Mouse (Mus musculus) right cerebral cortex, adult 18-20 months (tissue): ENCODE measurements around the gene 4930539E08Rik.

ENCODE experiments used
- DNase-seq: peaks from one replicate; pipeline ENCODE4 v3.0.0; 2022; ENCODE audit warnings: mixed read lengths

4930539E08Rik gene

DNA sequence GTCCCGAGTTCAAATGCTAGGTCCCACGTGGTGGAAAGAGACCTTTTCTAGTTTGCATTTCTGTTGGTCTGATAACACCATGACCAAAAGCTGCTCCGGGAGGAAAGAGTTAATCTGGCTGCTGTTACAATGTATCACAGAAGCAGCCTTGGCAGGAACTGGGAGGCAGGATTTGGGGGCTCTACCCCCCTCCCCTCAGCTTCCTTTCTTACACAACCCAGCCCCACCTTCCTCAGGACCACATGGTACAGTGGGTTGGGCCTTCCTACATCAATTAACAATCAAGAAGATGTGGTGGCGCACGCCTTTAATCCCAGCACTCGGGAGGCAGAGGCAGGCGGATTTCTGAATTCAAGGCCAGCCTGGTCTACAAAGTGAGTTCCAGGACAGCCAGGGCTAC, 60.7 kb downstream of the 4930539E08Rik start:
- no peak for DNase-seq

DNA sequence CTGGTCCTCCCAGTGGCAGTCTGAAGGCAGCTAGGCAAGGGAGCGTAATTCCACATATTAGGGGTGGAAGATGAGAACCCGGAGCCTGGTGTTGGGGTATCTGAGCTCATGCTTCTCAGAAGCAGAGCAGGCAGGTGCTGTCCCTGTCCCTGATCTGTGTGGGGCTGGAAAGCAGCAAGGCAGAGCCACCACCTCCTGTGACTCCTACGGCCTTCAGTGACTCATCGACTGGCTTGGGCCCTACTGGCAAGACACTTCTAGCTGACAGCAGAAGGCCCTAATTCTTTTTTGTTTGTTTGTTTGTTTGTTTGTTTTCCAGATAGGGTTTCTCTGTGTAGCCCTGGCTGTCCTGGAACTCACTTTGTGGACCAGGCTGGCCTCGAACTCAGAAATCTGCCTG, 64.6 kb downstream of the 4930539E08Rik start:
- DNase-seq = no peak

DNA sequence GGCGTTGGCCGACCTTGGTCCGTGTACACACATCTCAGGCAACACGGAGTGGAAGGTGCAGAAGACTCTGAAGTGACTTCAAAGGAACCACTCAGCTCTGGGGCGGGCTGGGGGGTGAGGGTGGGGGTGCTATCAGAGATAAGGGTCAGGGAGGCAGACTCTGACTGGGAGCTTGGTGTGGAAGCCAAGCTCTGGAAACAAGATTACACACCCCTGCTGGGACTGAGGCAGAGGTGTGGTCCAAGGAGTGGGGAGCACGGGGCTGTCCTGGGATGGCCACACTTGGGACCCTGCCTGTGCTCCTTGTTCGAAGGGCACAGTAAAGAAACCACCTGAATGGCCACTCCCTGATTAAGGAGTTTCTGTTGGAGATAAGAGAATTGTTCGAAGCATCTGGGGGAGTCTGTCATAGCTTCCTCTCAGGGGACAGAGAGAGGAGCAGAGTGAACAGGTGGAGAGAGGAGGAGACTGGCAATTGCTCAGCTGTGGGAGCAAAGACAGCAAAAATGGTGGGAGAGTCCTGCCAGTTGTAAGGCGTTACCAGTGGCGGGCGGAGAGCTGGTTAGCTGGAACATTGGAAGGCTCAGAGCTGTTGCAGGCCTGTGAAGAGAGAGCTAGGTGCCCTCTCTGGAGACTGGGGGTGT, 68.0 kb downstream of the 4930539E08Rik start:
- peak; percentile 39 for DNase-seq
